Mouse (Mus musculus): Measurements from ENCODE around the gene Colq. TPM values are rescaled to one million over a fixed set of nuclear protein-coding genes. Genes with fewer than 3 reads are reported as not detected.

The Colq gene
- polyA plus RNA-seq, 2 experiments, result 4.3 to 4.9 TPM

GRCm38 (mm10) chr14:31557273-31557672 is 33.9 kb downstream of the Colq start:
- no peak for TF ChIP-seq POLR2A (IDR thresholded peaks at IDR 0.05; ENCODE audit: borderline replicate concordance, extremely low read depth, insufficient read depth, insufficient read length)
- ATAC-seq (ENCODE audit: low FRiP score, low read depth) (no peak), DNase-seq (ENCODE audit: low spot score) (no peak)
- 71% methylated on average over 8 of the region's 8 CpGs for WGBS
- no peak overlapping the region for H3K27ac ChIP-seq (replicated peaks; ENCODE audit: low read depth, low read length)
- H3K4me1 ChIP-seq (ENCODE audit: control insufficient read depth, insufficient read depth, low read length), result peaks cover 10% of the 10 kb centered on the region; the same call in 1 of the 2 replicates
- no peak overlapping the region for H3K4me3 ChIP-seq (replicated peaks; ENCODE audit: low read length)
- H3K36me3 ChIP-seq (ENCODE audit: control insufficient read depth, insufficient read depth, low read length), result no peaks in the 10 kb centered on the region
- no peaks in the 10 kb centered on the region for H3K27me3 ChIP-seq (ENCODE audit: control insufficient read depth, insufficient read depth, low read length)
- H3K9ac ChIP-seq (ENCODE audit: low read depth, low read length, severe bottlenecking), result no peak overlapping the region
- H3K4me2 ChIP-seq (replicated peaks; ENCODE audit: low read depth, low read length, severe bottlenecking), result no peak overlapping the region
- H3K9me3 ChIP-seq (ENCODE audit: control insufficient read depth, low read length), result no peaks in the 10 kb centered on the region

DNA sequence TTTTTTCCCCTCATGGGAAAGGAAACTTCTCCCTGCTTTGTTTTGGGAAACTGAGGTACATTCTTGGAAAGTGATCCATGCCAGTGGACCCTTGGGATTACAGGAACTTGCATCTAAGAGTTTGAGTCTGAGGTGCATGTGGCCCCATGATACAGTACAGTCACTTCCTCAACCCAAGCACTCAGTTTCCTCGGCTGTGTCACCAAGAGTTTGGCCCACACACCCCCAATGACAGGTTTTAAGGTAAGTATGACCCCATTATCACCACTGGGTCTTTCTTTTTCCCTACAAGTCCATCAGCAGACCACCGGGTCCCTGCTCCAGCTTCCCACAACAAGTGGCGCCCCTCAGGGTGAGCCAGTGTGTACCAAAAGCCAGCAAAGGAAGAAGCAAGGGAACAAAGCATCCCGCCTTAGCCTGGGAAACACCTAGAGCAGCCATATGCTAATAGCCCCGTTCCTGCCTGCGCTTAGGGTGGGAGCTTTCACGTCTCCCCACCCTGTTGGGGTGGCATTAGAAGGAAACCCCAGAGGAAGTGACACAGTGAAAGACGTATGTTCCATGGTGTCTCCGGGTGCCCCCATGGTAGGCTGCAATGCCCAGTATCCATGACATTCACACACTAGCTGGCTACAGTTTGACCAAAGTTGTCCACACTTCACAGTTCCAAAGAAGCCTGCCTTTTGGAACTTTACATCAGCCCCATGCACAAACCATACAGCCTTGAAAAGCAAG is 34.5 kb downstream of the Colq start:
- no peak for DNase-seq (ENCODE audit: low spot score)
- H3K27ac ChIP-seq (replicated peaks; ENCODE audit: low read depth, low read length), result no peak overlapping the region
- H3K4me2 ChIP-seq (replicated peaks; ENCODE audit: low read depth, low read length, severe bottlenecking), result no peak overlapping the region
- no peaks in the 10 kb centered on the region for H3K27me3 ChIP-seq (ENCODE audit: control insufficient read depth, insufficient read depth, low read length)
- H3K36me3 ChIP-seq (ENCODE audit: control insufficient read depth, insufficient read depth, low read length), result no peaks in the 10 kb centered on the region
- peaks cover 10% of the 10 kb centered on the region; the same call in 1 of the 2 replicates for H3K4me1 ChIP-seq (ENCODE audit: control insufficient read depth, insufficient read depth, low read length)
- WGBS, result 83% methylated on average over 9 of the region's 9 CpGs
- no peak for ATAC-seq (ENCODE audit: low FRiP score, low read depth)
- no peak overlapping the region for H3K4me3 ChIP-seq (replicated peaks; ENCODE audit: low read length)
- no peak for TF ChIP-seq POLR2A (IDR thresholded peaks at IDR 0.05; ENCODE audit: borderline replicate concordance, extremely low read depth, insufficient read depth, insufficient read length)
- H3K9me3 ChIP-seq (ENCODE audit: control insufficient read depth, low read length), result no peaks in the 10 kb centered on the region
- H3K9ac ChIP-seq (ENCODE audit: low read depth, low read length, severe bottlenecking), result no peak overlapping the region

DNA sequence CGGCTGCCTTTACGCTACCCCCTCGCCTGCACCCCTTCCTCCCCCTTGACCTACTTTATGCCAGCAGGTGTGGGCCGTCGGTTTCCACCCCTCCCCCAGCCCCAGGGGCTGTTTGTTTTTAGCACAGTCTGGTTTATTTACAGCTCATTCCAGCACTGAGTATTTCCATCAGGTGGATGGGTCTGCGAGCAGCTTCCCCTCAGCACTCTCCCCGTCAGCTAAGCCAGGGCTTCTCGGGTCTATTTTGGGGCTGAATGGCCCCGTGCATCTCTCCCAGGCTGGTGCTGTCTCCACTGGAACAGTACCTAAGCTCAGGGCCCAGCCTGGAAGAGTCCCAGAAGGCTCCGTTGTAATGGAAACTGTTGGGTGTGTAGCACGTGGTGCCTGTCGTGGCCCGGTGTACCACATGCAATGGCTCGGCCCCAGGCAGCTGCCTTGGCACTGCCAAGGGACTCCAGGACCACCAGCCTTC is 35.1 kb downstream of the Colq start:
- WGBS, result 37% methylated on average over 14 of the region's 14 CpGs
- DNase-seq (ENCODE audit: low spot score) (no peak), ATAC-seq (ENCODE audit: low FRiP score, low read depth) (peak; percentile 56; the same call in 1 of the 2 replicates)
- H3K27me3 ChIP-seq (ENCODE audit: control insufficient read depth, insufficient read depth, low read length), result no peaks in the 10 kb centered on the region
- no peak overlapping the region for H3K4me2 ChIP-seq (replicated peaks; ENCODE audit: low read depth, low read length, severe bottlenecking)
- H3K27ac ChIP-seq (replicated peaks; ENCODE audit: low read depth, low read length), result no peak overlapping the region
- no peak overlapping the region for H3K4me3 ChIP-seq (replicated peaks; ENCODE audit: low read length)
- TF ChIP-seq POLR2A (IDR thresholded peaks at IDR 0.05; ENCODE audit: borderline replicate concordance, extremely low read depth, insufficient read depth, insufficient read length), result no peak
- no peaks in the 10 kb centered on the region for H3K9me3 ChIP-seq (ENCODE audit: control insufficient read depth, low read length)
- peaks cover 10% of the 10 kb centered on the region; the same call in 1 of the 2 replicates for H3K4me1 ChIP-seq (ENCODE audit: control insufficient read depth, insufficient read depth, low read length)
- H3K9ac ChIP-seq (ENCODE audit: low read depth, low read length, severe bottlenecking), result no peak overlapping the region
- H3K36me3 ChIP-seq (ENCODE audit: control insufficient read depth, insufficient read depth, low read length), result no peaks in the 10 kb centered on the region

DNA sequence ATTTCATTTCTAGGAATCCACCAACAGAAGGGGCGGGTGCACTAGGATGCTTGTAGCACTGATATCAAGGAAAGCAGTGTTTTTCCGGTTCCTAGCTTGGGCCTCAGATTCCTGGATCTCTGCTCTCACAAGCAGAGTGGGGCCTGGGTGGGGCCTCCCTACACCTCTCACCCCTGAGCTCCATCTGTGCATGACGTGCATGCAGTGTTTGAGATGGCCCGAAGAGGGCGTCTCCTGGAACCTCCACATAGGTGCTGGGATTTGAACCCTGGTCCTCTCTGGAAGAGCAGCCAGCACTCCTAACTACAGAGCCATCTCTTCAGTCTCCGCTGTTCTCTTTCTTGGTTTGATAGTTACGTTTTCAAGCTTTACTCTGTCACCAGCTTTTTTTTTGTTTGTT is 36.1 kb downstream of the Colq start:
- WGBS, result 89% methylated on average over 7 of the region's 7 CpGs
- no peak overlapping the region for H3K4me2 ChIP-seq (replicated peaks; ENCODE audit: low read depth, low read length, severe bottlenecking)

GRCm38 (mm10) chr14:31543885-31544442 is 47.2 kb downstream of the Colq start:
- H3K4me1 ChIP-seq (ENCODE audit: control insufficient read depth, insufficient read depth, low read length), result no peaks in the 10 kb centered on the region
- no peaks in the 10 kb centered on the region for H3K9me3 ChIP-seq (ENCODE audit: control insufficient read depth, low read length)
- no peak overlapping the region for H3K4me3 ChIP-seq (replicated peaks; ENCODE audit: low read length)
- no peaks in the 10 kb centered on the region for H3K36me3 ChIP-seq (ENCODE audit: control insufficient read depth, insufficient read depth, low read length)
- TF ChIP-seq POLR2A (IDR thresholded peaks at IDR 0.05; ENCODE audit: borderline replicate concordance, extremely low read depth, insufficient read depth, insufficient read length), result no peak
- ATAC-seq (ENCODE audit: low FRiP score, low read depth) (no peak), DNase-seq (ENCODE audit: low spot score) (no peak)
- H3K9ac ChIP-seq (ENCODE audit: low read depth, low read length, severe bottlenecking), result peak overlapping the region; percentile 28; the same call in 1 of the 2 replicates
- no peak overlapping the region for H3K27ac ChIP-seq (replicated peaks; ENCODE audit: low read depth, low read length)
- 70% methylated on average over 11 of the region's 11 CpGs for WGBS
- H3K4me2 ChIP-seq (replicated peaks; ENCODE audit: low read depth, low read length, severe bottlenecking), result no peak overlapping the region
- H3K27me3 ChIP-seq (ENCODE audit: control insufficient read depth, insufficient read depth, low read length), result no peaks in the 10 kb centered on the region

More for the DNA sequence above, 36.1 kb downstream of the Colq start:
- H3K4me1 ChIP-seq (ENCODE audit: control insufficient read depth, insufficient read depth, low read length), result peaks cover 6% of the 10 kb centered on the region; the same call in 1 of the 2 replicates
- DNase-seq (ENCODE audit: low spot score), result no peak
- H3K27ac ChIP-seq (replicated peaks; ENCODE audit: low read depth, low read length), result no peak overlapping the region
- no peak overlapping the region for H3K4me3 ChIP-seq (replicated peaks; ENCODE audit: low read length)
- H3K36me3 ChIP-seq (ENCODE audit: control insufficient read depth, insufficient read depth, low read length), result no peaks in the 10 kb centered on the region
- H3K27me3 ChIP-seq (ENCODE audit: control insufficient read depth, insufficient read depth, low read length), result no peaks in the 10 kb centered on the region
- no peak overlapping the region for H3K9ac ChIP-seq (ENCODE audit: low read depth, low read length, severe bottlenecking)
- ATAC-seq (ENCODE audit: low FRiP score, low read depth), result no peak
- no peaks in the 10 kb centered on the region for H3K9me3 ChIP-seq (ENCODE audit: control insufficient read depth, low read length)
- no peak for TF ChIP-seq POLR2A (IDR thresholded peaks at IDR 0.05; ENCODE audit: borderline replicate concordance, extremely low read depth, insufficient read depth, insufficient read length)
